Mouse (Mus musculus) limb, embryonic 15.5 days (tissue): Measurements from ENCODE around the gene Pde10a. TPM values are rescaled to one million over a fixed set of nuclear protein-coding genes. Genes with fewer than 3 reads are reported as not detected.

Experiments used
- ATAC-seq: fragments of 200-750 bp; cut with Nextera tagmentation; 2 replicates; pipeline ENCODE4 v1.8.0; 2017; ENCODE audit warnings: low read depth, moderate TSS enrichment; ENCODE audit not compliant: insufficient number of reproducible peaks, low FRiP score, low TSS enrichment
- H3K27ac ChIP-seq: fragments of 300-500 bp; sonication (generic); 2 replicates; pipeline ENCODE4 v1.5.1; 2015; ENCODE audit warnings: moderate library complexity, mild to moderate bottlenecking, inconsistent platforms
- H3K27me3 ChIP-seq: fragments of 300-500 bp; sonication (generic); 2 replicates; pipeline ENCODE4 v1.6.1; 2015; ENCODE audit warnings: inconsistent platforms
- H3K36me3 ChIP-seq: fragments of 300-500 bp; sonication (generic); 2 replicates; pipeline ENCODE4 v1.6.1; 2015; ENCODE audit warnings: inconsistent platforms
- H3K4me1 ChIP-seq: fragments of 300-500 bp; sonication (generic); 2 replicates; pipeline ENCODE4 v1.6.1; 2015; ENCODE audit warnings: inconsistent platforms
- H3K4me2 ChIP-seq: fragments of 300-500 bp; sonication (generic); 2 replicates; pipeline ENCODE4 v1.6.1; 2015; ENCODE audit warnings: mild to moderate bottlenecking, inconsistent platforms
- H3K4me3 ChIP-seq: fragments of 300-500 bp; sonication (generic); 2 replicates; pipeline ENCODE4 v1.5.1; 2015; ENCODE audit warnings: mild to moderate bottlenecking, inconsistent platforms
- H3K9ac ChIP-seq: fragments of 300-500 bp; sonication (generic); 2 replicates; pipeline ENCODE4 v1.6.1; 2015; ENCODE audit warnings: inconsistent platforms
- H3K9me3 ChIP-seq: fragments of 300-500 bp; sonication (generic); 2 replicates; pipeline ENCODE4 v1.6.1; 2016; ENCODE audit warnings: inconsistent platforms
- WGBS: fragments of 180-500 bp; shearing (Covaris S2); methylation state at CpG from one replicate; pipeline ENCODE4 v1.1.7; 2015; 5-methylcytosine and 5-hydroxymethylcytosine counted together
- polyA plus RNA-seq: library from polyadenylated mRNA; unstranded; fragments of >200 nt; fragmentation: Nextera tagmentation; extraction: Ambion mirVana; gene quantifications from 2 replicates; pipeline ENCODE4 v1.2.1, GENCODE M21; 2015

Pde10a gene
- polyA plus RNA-seq, 1 experiment from 2014 or later: 3.1 TPM

GRCm38 (mm10) chr17:8499564-8500117 is 25.5 kb upstream of the Pde10a start:
- no peak for ATAC-seq
- Histone ChIP-seq H3K4me3 (no peak overlapping the region), H3K4me1 (peaks cover 11% of the 10 kb centered on the region; the same call in 1 of the 2 replicates), H3K27me3 (peaks cover 11% of the 10 kb centered on the region), H3K9ac (no peak overlapping the region), H3K9me3 (no peaks in the 10 kb centered on the region), H3K27ac (no peak overlapping the region; the same call in 1 of the 2 replicates), H3K36me3 (no peaks in the 10 kb centered on the region), H3K4me2 (no peak overlapping the region)
- WGBS: 51% methylated on average over 4 of the region's 4 CpGs

- no peak overlapping the region for H3K4me3 ChIP-seq
- H3K27me3 ChIP-seq: peaks cover 16% of the 10 kb centered on the region; the same call in 1 of the 2 replicates
- H3K36me3 ChIP-seq: no peaks in the 10 kb centered on the region
- no peak for ATAC-seq
- no peaks in the 10 kb centered on the region for H3K9me3 ChIP-seq
- WGBS: 73% methylated on average over 3 of the region's 3 CpGs
- no peak overlapping the region for H3K4me2 ChIP-seq
- H3K4me1 ChIP-seq: peaks cover 35% of the 10 kb centered on the region
- no peak overlapping the region for H3K9ac ChIP-seq
- H3K27ac ChIP-seq: no peak overlapping the region
Measured at GRCm38 (mm10) chr17:8504381-8504780, 20.8 kb upstream of the Pde10a start.

GRCm38 (mm10) chr17:8505669-8506426 is 19.3 kb upstream of the Pde10a start:
- Histone ChIP-seq H3K27ac (no peak overlapping the region), H3K9ac (no peak overlapping the region), H3K4me2 (peak overlapping the region; percentile 57), H3K36me3 (no peaks in the 10 kb centered on the region), H3K4me3 (peak overlapping the region; percentile 30), H3K4me1 (peaks cover 26% of the 10 kb centered on the region), H3K27me3 (peaks cover 16% of the 10 kb centered on the region; the same call in 1 of the 2 replicates), H3K9me3 (no peaks in the 10 kb centered on the region)
- peak; percentile 42; the same call in 1 of the 2 replicates for ATAC-seq
- 2% methylated on average over 20 of the region's 20 CpGs for WGBS

GRCm38 (mm10) chr17:8506726-8507125 is 18.4 kb upstream of the Pde10a start:
- Histone ChIP-seq H3K4me3 (no peak overlapping the region), H3K27ac (no peak overlapping the region), H3K36me3 (no peaks in the 10 kb centered on the region), H3K9me3 (no peaks in the 10 kb centered on the region), H3K27me3 (peaks cover 16% of the 10 kb centered on the region; the same call in 1 of the 2 replicates), H3K4me1 (peaks cover 26% of the 10 kb centered on the region), H3K9ac (no peak overlapping the region), H3K4me2 (no peak overlapping the region)
- 50% methylated on average over 6 of the region's 6 CpGs for WGBS
- ATAC-seq: no peak

- ATAC-seq: no peak
- 6% methylated on average over 3 of the region's 3 CpGs for WGBS
- Histone ChIP-seq H3K9me3 (no peaks in the 10 kb centered on the region), H3K4me2 (0 out of 2 replicates have a peak overlapping the region, but pooled peaks have one; percentile 38), H3K36me3 (no peaks in the 10 kb centered on the region), H3K4me3 (no peak overlapping the region), H3K27ac (no peak overlapping the region), H3K27me3 (peaks cover 10% of the 10 kb centered on the region; the same call in 1 of the 2 replicates), H3K9ac (no peak overlapping the region), H3K4me1 (peaks cover 26% of the 10 kb centered on the region)
Measured at GRCm38 (mm10) chr17:8507654-8508053, 17.5 kb upstream of the Pde10a start.

GRCm38 (mm10) chr17:8508305-8509141 is 16.6 kb upstream of the Pde10a start:
- 1% methylated on average over 16 of the region's 16 CpGs for WGBS
- H3K36me3 ChIP-seq: no peaks in the 10 kb centered on the region
- peaks cover 26% of the 10 kb centered on the region for H3K4me1 ChIP-seq
- H3K9ac ChIP-seq: no peak overlapping the region
- H3K27me3 ChIP-seq: peaks cover 9% of the 10 kb centered on the region; the same call in 1 of the 2 replicates
- H3K4me3 ChIP-seq: peak overlapping the region; percentile 19; the same call in 1 of the 2 replicates
- H3K27ac ChIP-seq: 0 out of 2 replicates have a peak overlapping the region, but pooled peaks have one; percentile 57
- ATAC-seq: peak; percentile 62; the same call in 1 of the 2 replicates
- H3K9me3 ChIP-seq: no peaks in the 10 kb centered on the region
- peak overlapping the region; percentile 38 for H3K4me2 ChIP-seq

- H3K27ac ChIP-seq: no peak overlapping the region
- no peaks in the 10 kb centered on the region for H3K9me3 ChIP-seq
- no peaks in the 10 kb centered on the region for H3K4me1 ChIP-seq
- 0 out of 2 replicates have a peak, but pooled peaks cover 13% of the 10 kb centered on the region for H3K27me3 ChIP-seq
- no peak for ATAC-seq
- 75% methylated on average over 6 of the region's 6 CpGs for WGBS
- H3K4me3 ChIP-seq: no peak overlapping the region
- H3K9ac ChIP-seq: no peak overlapping the region
- H3K4me2 ChIP-seq: no peak overlapping the region
- H3K36me3 ChIP-seq: no peaks in the 10 kb centered on the region
Measured at GRCm38 (mm10) chr17:8516006-8516405, 9.2 kb upstream of the Pde10a start.

GRCm38 (mm10) chr17:8523986-8524385 is 1.2 kb upstream of the Pde10a start:
- H3K4me3 ChIP-seq: peak overlapping the region; percentile 48; the same call in 1 of the 2 replicates
- H3K4me1 ChIP-seq: peaks cover 30% of the 10 kb centered on the region
- no peaks in the 10 kb centered on the region for H3K9me3 ChIP-seq
- H3K27me3 ChIP-seq: peaks cover 70% of the 10 kb centered on the region
- 16% methylated on average over 3 of the region's 3 CpGs for WGBS
- no peak overlapping the region for H3K9ac ChIP-seq
- H3K36me3 ChIP-seq: no peaks in the 10 kb centered on the region
- ATAC-seq: no peak
- peak overlapping the region; percentile 92 for H3K4me2 ChIP-seq
- H3K27ac ChIP-seq: no peak overlapping the region

- WGBS: under 1% methylated on average over 38 of the region's 45 CpGs
- H3K4me2 ChIP-seq: peak overlapping the region; percentile 92
- no peaks in the 10 kb centered on the region for H3K36me3 ChIP-seq
- H3K9me3 ChIP-seq: no peaks in the 10 kb centered on the region
- peak; percentile 83 for ATAC-seq
- H3K4me3 ChIP-seq: peak overlapping the region; percentile 48
- H3K27me3 ChIP-seq: peaks cover 70% of the 10 kb centered on the region
- no peak overlapping the region for H3K27ac ChIP-seq
- peaks cover 30% of the 10 kb centered on the region for H3K4me1 ChIP-seq
- peak overlapping the region; percentile 33; the same call in 1 of the 2 replicates for H3K9ac ChIP-seq
Measured at GRCm38 (mm10) chr17:8524387-8525165, 596 bp upstream of the Pde10a start.

GRCm38 (mm10) chr17:8525971-8526740 is 984 bp downstream of the Pde10a start:
- H3K27ac ChIP-seq: no peak overlapping the region
- peaks cover 30% of the 10 kb centered on the region for H3K4me1 ChIP-seq
- H3K9ac ChIP-seq: no peak overlapping the region
- 6% methylated on average over 21 of the region's 21 CpGs for WGBS
- ATAC-seq: no peak
- H3K4me2 ChIP-seq: peak overlapping the region; percentile 92
- H3K9me3 ChIP-seq: no peaks in the 10 kb centered on the region
- peaks cover 60% of the 10 kb centered on the region for H3K27me3 ChIP-seq
- no peaks in the 10 kb centered on the region for H3K36me3 ChIP-seq
- H3K4me3 ChIP-seq: peak overlapping the region; percentile 48
